Mouse (Mus musculus): Measurements from ENCODE around the gene Il4. TPM values are rescaled to one million over a fixed set of nuclear protein-coding genes. Genes with fewer than 3 reads are reported as not detected.

The Il4 gene
- not detected for total RNA-seq (2023)

GRCm38 (mm10) chr11:53618619-53619198 is at the start of gene Il4:
Gene Il4, minus strand, starts transcription at chr11:53618669.

GRCm38 (mm10) chr11:53634556-53634955 is 16.1 kb upstream of the Il4 start, which contains the start of gene Il13:
Gene Il13, minus strand, starts transcription at chr11:53634702.

GRCm38 (mm10) chr11:53567224-53568014 is 51.0 kb downstream of the Il4 start, which contains the start of gene Kif3a:
Gene Kif3a, plus strand, starts transcription at chr11:53567379.

Other genes with a start within 250 kb of the Il4 start
- gene Leap2, start 195.5 kb downstream of the Il4 start, total RNA-seq (2023) = not detected
- gene Uqcrq, start 187.8 kb downstream of the Il4 start, total RNA-seq (2023) = 100 to 1,000 TPM; 181 to 191 TPM
- gene Gdf9, start 187.6 kb downstream of the Il4 start, total RNA-seq (2023) = under 1 TPM; 0.24 to 0.99 TPM
- gene Gm10447, start 161.6 kb downstream of the Il4 start, total RNA-seq (2023) = not detected
- gene Shroom1, start 161.5 kb downstream of the Il4 start, total RNA-seq (2023) = under 1 TPM; 0.39 to 0.55 TPM
- not detected for gene Gm9837, start 148.2 kb downstream of the Il4 start, total RNA-seq (2023)
- not detected for gene Gm9945, start 138.5 kb downstream of the Il4 start, total RNA-seq (2023)
- gene Sowaha, start 138.4 kb downstream of the Il4 start, total RNA-seq (2023) = under 1 TPM; 0.11 to 0.68 TPM
- 10 to 100 TPM in 1 of 2 experiments, 1 to 10 TPM in 1; 9.8 to 15.3 TPM for gene Sept8, start 99.4 kb downstream of the Il4 start, total RNA-seq (2023)
- gene Kif3a, start 51.3 kb downstream of the Il4 start, total RNA-seq (2023) = 1 to 10 TPM; 1.7 to 2.2 TPM
- not detected for gene Il13, start 16.0 kb upstream of the Il4 start, total RNA-seq (2023)
- 10 to 100 TPM; 15.3 to 19.3 TPM for gene Rad50, start 88.7 kb upstream of the Il4 start, total RNA-seq (2023)
- not detected for gene Il5, start 102.1 kb upstream of the Il4 start, total RNA-seq (2023)
- gene Irf1, start 151.3 kb upstream of the Il4 start, total RNA-seq (2023) = 100 to 1,000 TPM; 123 to 138 TPM
- not detected for gene Gm17334, start 154.5 kb upstream of the Il4 start, total RNA-seq (2023)
- 1 to 10 TPM in 1 of 2 experiments, under 1 TPM in 1; 0.82 to 1.9 TPM for gene Gm12216, start 240.6 kb upstream of the Il4 start, total RNA-seq (2023)

All from neutrophil, adult 83 days (primary cell).